Mouse (Mus musculus): ENCODE data around the gene Mbd3l1. TPM values are rescaled to one million over a fixed set of nuclear protein-coding genes. Genes with fewer than 3 reads are reported as not detected.

Mbd3l1 gene
- polyA plus RNA-seq (2014; fragmentation: Nextera tagmentation; extraction: Ambion mirVana): not detected in 2 replicates

GRCm38 (mm10) chr9:18478168-18478567, at the start of gene Mbd3l1, which contains the start of gene Zfp558:
Gene Mbd3l1 (plus strand): TSS chr9:18478359.
Gene Zfp558 (minus strand): TSS chr9:18478268.
- 80% methylated on average over 3 of the region's 3 CpGs for WGBS
- DNase-seq (ENCODE audit: low spot score) (no peak), ATAC-seq (ENCODE audit: low FRiP score) (no peak)
- H3K4me3 ChIP-seq (ENCODE audit: low read depth, low read length): no peak within 1 kb of the TSS
- H3K27me3 ChIP-seq (ENCODE audit: control insufficient read depth, insufficient read depth, low read length): no peaks in the 10 kb centered on the region
- no peaks in the 10 kb centered on the region for H3K4me1 ChIP-seq (replicated peaks; ENCODE audit: control insufficient read depth, insufficient read depth, low read length)
- H3K9me3 ChIP-seq (ENCODE audit: control insufficient read depth, low read length): no peaks in the 10 kb centered on the region
- no peaks in the 10 kb centered on the region for H3K36me3 ChIP-seq (ENCODE audit: control insufficient read depth, insufficient read depth, low read length)
- no peak within 1 kb of the TSS for H3K27ac ChIP-seq (ENCODE audit: low read depth, low read length)
- H3K9ac ChIP-seq (ENCODE audit: low read depth, low read length): no peak within 1 kb of the TSS
- H3K4me2 ChIP-seq (replicated peaks; ENCODE audit: low read depth, low read length): no peak within 1 kb of the TSS

DNA sequence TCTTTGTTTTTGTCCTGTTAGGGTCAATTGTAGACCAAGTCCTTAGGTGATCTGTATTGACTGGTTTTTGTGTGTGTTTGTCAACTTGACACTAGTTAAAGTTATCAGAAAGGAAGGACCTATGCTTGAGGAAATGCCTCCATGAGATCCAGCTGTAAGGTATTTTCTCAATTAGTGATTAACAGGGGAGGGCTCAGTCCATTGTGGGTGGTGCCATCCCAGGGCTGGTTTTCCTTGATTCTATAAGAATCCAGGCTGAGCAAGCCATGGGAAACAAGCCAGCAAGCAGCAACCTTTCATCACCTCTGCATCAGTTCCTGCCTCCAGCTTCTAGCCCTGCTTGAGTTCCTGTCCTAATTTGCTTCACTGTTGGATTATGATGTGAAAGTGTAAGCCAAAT, 47.8 kb upstream of the Mbd3l1 start, which contains the start of gene Mbd3l2:
Gene Mbd3l2 (plus strand): TSS at position 301 of the 400 bp plus-strand sequence.
- no peaks in the 10 kb centered on the region for H3K27me3 ChIP-seq (ENCODE audit: control insufficient read depth, insufficient read depth, low read length)
- H3K9ac ChIP-seq (ENCODE audit: low read depth, low read length): no peak within 1 kb of the TSS
- no peaks in the 10 kb centered on the region for H3K4me1 ChIP-seq (replicated peaks; ENCODE audit: control insufficient read depth, insufficient read depth, low read length)
- H3K9me3 ChIP-seq (ENCODE audit: control insufficient read depth, low read length): no peaks in the 10 kb centered on the region
- no peak within 1 kb of the TSS for H3K4me2 ChIP-seq (replicated peaks; ENCODE audit: low read depth, low read length)
- no peak within 1 kb of the TSS for H3K27ac ChIP-seq (ENCODE audit: low read depth, low read length)
- no peak for ATAC-seq (ENCODE audit: low FRiP score)
- no peak within 1 kb of the TSS for H3K4me3 ChIP-seq (ENCODE audit: low read depth, low read length)
- H3K36me3 ChIP-seq (ENCODE audit: control insufficient read depth, insufficient read depth, low read length): no peaks in the 10 kb centered on the region
- DNase-seq (ENCODE audit: low spot score): no peak

DNA sequence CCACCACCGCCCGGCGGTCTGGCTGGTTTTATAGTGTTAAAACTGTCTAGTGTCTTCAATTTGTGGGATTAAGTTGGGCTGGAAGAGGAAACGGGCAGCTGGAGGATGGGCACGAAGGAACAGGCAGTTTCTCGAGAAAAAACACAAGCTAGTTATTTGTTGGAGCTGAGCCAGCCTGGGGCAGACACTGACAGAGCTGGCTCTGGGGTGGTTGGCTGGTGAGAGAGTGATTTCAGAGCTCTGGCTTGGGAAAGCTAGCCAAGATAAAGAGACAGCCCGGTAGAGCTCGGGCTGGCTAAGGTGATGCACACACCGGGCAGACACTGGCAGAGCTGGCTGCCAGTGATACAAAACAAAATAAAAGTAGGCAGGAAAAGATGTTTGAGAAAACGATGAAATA, 46.5 kb upstream of the Mbd3l1 start:
- Histone ChIP-seq H3K4me1 (replicated peaks; ENCODE audit: control insufficient read depth, insufficient read depth, low read length) (no peaks in the 10 kb centered on the region), H3K27me3 (ENCODE audit: control insufficient read depth, insufficient read depth, low read length) (no peaks in the 10 kb centered on the region), H3K9ac (ENCODE audit: low read depth, low read length) (no peak overlapping the region), H3K4me2 (replicated peaks; ENCODE audit: low read depth, low read length) (no peak overlapping the region), H3K9me3 (ENCODE audit: control insufficient read depth, low read length) (no peaks in the 10 kb centered on the region), H3K36me3 (ENCODE audit: control insufficient read depth, insufficient read depth, low read length) (no peaks in the 10 kb centered on the region), H3K27ac (ENCODE audit: low read depth, low read length) (no peak overlapping the region), H3K4me3 (ENCODE audit: low read depth, low read length) (no peak overlapping the region)
- no peak for ATAC-seq (ENCODE audit: low FRiP score)
- DNase-seq (ENCODE audit: low spot score): no peak
- WGBS: 86% methylated on average over 10 of the region's 10 CpGs

GRCm38 (mm10) chr9:18456520-18456919, 21.6 kb upstream of the Mbd3l1 start:
- H3K4me3 ChIP-seq (ENCODE audit: low read depth, low read length): no peak overlapping the region
- no peak overlapping the region for H3K27ac ChIP-seq (ENCODE audit: low read depth, low read length)
- H3K4me2 ChIP-seq (replicated peaks; ENCODE audit: low read depth, low read length): no peak overlapping the region
- DNase-seq (ENCODE audit: low spot score): no peak
- H3K4me1 ChIP-seq (replicated peaks; ENCODE audit: control insufficient read depth, insufficient read depth, low read length): no peaks in the 10 kb centered on the region
- H3K27me3 ChIP-seq (ENCODE audit: control insufficient read depth, insufficient read depth, low read length): no peaks in the 10 kb centered on the region
- no peaks in the 10 kb centered on the region for H3K9me3 ChIP-seq (ENCODE audit: control insufficient read depth, low read length)
- H3K36me3 ChIP-seq (ENCODE audit: control insufficient read depth, insufficient read depth, low read length): peaks cover 18% of the 10 kb centered on the region
- H3K9ac ChIP-seq (ENCODE audit: low read depth, low read length): no peak overlapping the region
- ATAC-seq (ENCODE audit: low FRiP score): no peak
- WGBS: 92% methylated on average over 4 of the region's 4 CpGs

GRCm38 (mm10) chr9:18467350-18467749, 10.8 kb upstream of the Mbd3l1 start:
- H3K27me3 ChIP-seq (ENCODE audit: control insufficient read depth, insufficient read depth, low read length): no peaks in the 10 kb centered on the region
- WGBS: 58% methylated on average over 3 of the region's 3 CpGs
- ATAC-seq (ENCODE audit: low FRiP score) (no peak), DNase-seq (ENCODE audit: low spot score) (no peak)
- H3K4me3 ChIP-seq (ENCODE audit: low read depth, low read length): no peak overlapping the region
- no peaks in the 10 kb centered on the region for H3K9me3 ChIP-seq (ENCODE audit: control insufficient read depth, low read length)
- H3K4me1 ChIP-seq (replicated peaks; ENCODE audit: control insufficient read depth, insufficient read depth, low read length): no peaks in the 10 kb centered on the region
- H3K27ac ChIP-seq (ENCODE audit: low read depth, low read length): no peak overlapping the region
- H3K9ac ChIP-seq (ENCODE audit: low read depth, low read length): no peak overlapping the region
- H3K4me2 ChIP-seq (replicated peaks; ENCODE audit: low read depth, low read length): no peak overlapping the region
- no peaks in the 10 kb centered on the region for H3K36me3 ChIP-seq (ENCODE audit: control insufficient read depth, insufficient read depth, low read length)

GRCm38 (mm10) chr9:18468005-18468404, 10.2 kb upstream of the Mbd3l1 start:
- WGBS: 92% methylated on average over 3 of the region's 3 CpGs
- Histone ChIP-seq H3K27me3 (ENCODE audit: control insufficient read depth, insufficient read depth, low read length) (no peaks in the 10 kb centered on the region), H3K36me3 (ENCODE audit: control insufficient read depth, insufficient read depth, low read length) (no peaks in the 10 kb centered on the region), H3K4me1 (replicated peaks; ENCODE audit: control insufficient read depth, insufficient read depth, low read length) (no peaks in the 10 kb centered on the region), H3K27ac (ENCODE audit: low read depth, low read length) (no peak overlapping the region), H3K9ac (ENCODE audit: low read depth, low read length) (no peak overlapping the region), H3K4me2 (replicated peaks; ENCODE audit: low read depth, low read length) (no peak overlapping the region), H3K4me3 (ENCODE audit: low read depth, low read length) (no peak overlapping the region), H3K9me3 (ENCODE audit: control insufficient read depth, low read length) (no peaks in the 10 kb centered on the region)
- ATAC-seq (ENCODE audit: low FRiP score) (no peak), DNase-seq (ENCODE audit: low spot score) (no peak)

DNA sequence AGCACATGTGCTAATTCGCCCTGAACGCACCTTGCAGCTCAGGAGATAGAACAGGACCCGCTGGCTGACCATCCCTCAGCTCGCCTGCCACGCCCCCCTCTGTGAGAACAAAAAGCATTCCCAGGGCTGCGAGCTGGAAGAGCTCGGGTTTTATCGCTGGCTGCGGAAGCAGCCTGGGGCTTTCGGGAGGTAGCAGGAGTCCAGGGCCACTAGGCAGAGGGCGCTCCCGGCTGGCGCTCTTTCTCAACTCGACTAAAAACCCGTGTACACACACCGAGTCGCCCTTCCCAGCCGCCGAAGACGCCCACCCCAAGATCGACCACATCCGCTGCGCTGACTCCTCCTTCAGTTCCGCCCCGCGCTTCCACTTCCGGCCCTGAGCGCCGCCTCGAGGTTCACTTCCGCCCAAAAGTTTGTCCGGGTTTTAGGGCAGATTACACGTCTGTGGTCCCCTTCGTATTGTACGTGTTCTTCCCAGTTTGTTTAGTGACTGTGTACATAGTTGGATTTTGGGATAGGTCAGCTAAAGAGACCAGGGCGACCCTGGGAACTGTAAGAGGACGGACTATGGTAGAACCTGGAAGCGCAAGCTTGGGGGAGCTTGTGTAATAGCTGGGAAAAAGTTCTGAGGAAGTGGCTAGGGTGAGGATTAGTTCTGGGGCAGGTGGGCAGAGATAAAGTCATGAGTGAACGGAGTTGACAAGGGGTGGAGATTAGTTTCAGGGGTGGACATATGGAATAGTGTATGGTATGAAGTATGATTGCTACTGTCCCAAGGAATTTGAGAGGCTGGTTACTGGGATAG, 4.6 kb upstream of the Mbd3l1 start:
- H3K27me3 ChIP-seq (ENCODE audit: control insufficient read depth, insufficient read depth, low read length): no peaks in the 10 kb centered on the region
- peak overlapping the region; percentile 93 for H3K27ac ChIP-seq (ENCODE audit: low read depth, low read length)
- no peaks in the 10 kb centered on the region for H3K9me3 ChIP-seq (ENCODE audit: control insufficient read depth, low read length)
- no peaks in the 10 kb centered on the region for H3K4me1 ChIP-seq (replicated peaks; ENCODE audit: control insufficient read depth, insufficient read depth, low read length)
- peak; percentile 99 for ATAC-seq (ENCODE audit: low FRiP score)
- H3K9ac ChIP-seq (ENCODE audit: low read depth, low read length): peak overlapping the region; percentile 72
- no peaks in the 10 kb centered on the region for H3K36me3 ChIP-seq (ENCODE audit: control insufficient read depth, insufficient read depth, low read length)
- H3K4me2 ChIP-seq (replicated peaks; ENCODE audit: low read depth, low read length): peak overlapping the region; percentile 52
- WGBS: 5% methylated on average over 39 of the region's 39 CpGs
- peak overlapping the region; percentile 57 for H3K4me3 ChIP-seq (ENCODE audit: low read depth, low read length)
- peak; percentile 86 for DNase-seq (ENCODE audit: low spot score)

- Histone ChIP-seq H3K4me1 (replicated peaks; ENCODE audit: control insufficient read depth, insufficient read depth, low read length) (no peaks in the 10 kb centered on the region), H3K9ac (ENCODE audit: low read depth, low read length) (no peak overlapping the region), H3K4me3 (ENCODE audit: low read depth, low read length) (no peak overlapping the region), H3K27ac (ENCODE audit: low read depth, low read length) (no peak overlapping the region), H3K27me3 (ENCODE audit: control insufficient read depth, insufficient read depth, low read length) (no peaks in the 10 kb centered on the region), H3K4me2 (replicated peaks; ENCODE audit: low read depth, low read length) (no peak overlapping the region), H3K36me3 (ENCODE audit: control insufficient read depth, insufficient read depth, low read length) (no peaks in the 10 kb centered on the region), H3K9me3 (ENCODE audit: control insufficient read depth, low read length) (no peaks in the 10 kb centered on the region)
- ATAC-seq (ENCODE audit: low FRiP score): no peak
- DNase-seq (ENCODE audit: low spot score): no peak
- 65% methylated on average over 2 of the region's 2 CpGs for WGBS
Observed at GRCm38 (mm10) chr9:18508098-18508497, 29.9 kb downstream of the Mbd3l1 start.
